Mouse (Mus musculus) olfactory bulb, adult 2 months (tissue): ENCODE measurements around the gene Hc. TPM values are rescaled to one million over a fixed set of nuclear protein-coding genes. Genes with fewer than 3 reads are reported as not detected.

Experiments
- H3K27ac ChIP-seq: fragments of 200-500 bp; 2 replicates; pipeline ENCODE4 v1.5.1; 2012; ENCODE audit warnings: low read depth, low read length; ENCODE audit not compliant: insufficient read depth
- H3K4me1 ChIP-seq: fragments of 200-500 bp; 2 replicates; pipeline ENCODE4 v1.6.1; 2012; ENCODE audit warnings: low read length; ENCODE audit not compliant: control insufficient read depth, insufficient read depth
- H3K4me3 ChIP-seq: fragments of 200-500 bp; 2 replicates; pipeline ENCODE4 v1.5.1; 2012; ENCODE audit warnings: mild to moderate bottlenecking, low read depth, low read length, moderate library complexity; ENCODE audit not compliant: insufficient read depth
- CTCF ChIP-seq: fragments of 200-500 bp; IDR thresholded peaks from 2 replicates; pipeline ENCODE4 v1.5.1; 2012; ENCODE audit warnings: low read depth, mild to moderate bottlenecking, low read length, moderate library complexity; ENCODE audit not compliant: insufficient read depth
- POLR2A ChIP-seq: fragments of 200-500 bp; IDR thresholded peaks from 2 replicates; pipeline ENCODE4 v1.6.1; 2012; ENCODE audit warnings: mild to moderate bottlenecking, low read depth, low read length, moderate library complexity; ENCODE audit not compliant: insufficient read depth
- WGBS: fragments of 180-500 bp; shearing (Covaris S2); methylation state at CpG from one replicate; pipeline ENCODE4 v1.1.7; 2018; 5-methylcytosine and 5-hydroxymethylcytosine counted together
- polyA plus RNA-seq: library from polyadenylated mRNA; stranded (reverse); fragments of >200 nt; gene quantifications from 2 replicates; pipeline ENCODE4 v1.2.4, GENCODE M21; 2012; ENCODE audit warnings: low replicate concordance; ENCODE audit not compliant: missing spikeins, insufficient read depth, insufficient read length

The Hc gene
- polyA plus RNA-seq, 1 experiment = not detected

DNA sequence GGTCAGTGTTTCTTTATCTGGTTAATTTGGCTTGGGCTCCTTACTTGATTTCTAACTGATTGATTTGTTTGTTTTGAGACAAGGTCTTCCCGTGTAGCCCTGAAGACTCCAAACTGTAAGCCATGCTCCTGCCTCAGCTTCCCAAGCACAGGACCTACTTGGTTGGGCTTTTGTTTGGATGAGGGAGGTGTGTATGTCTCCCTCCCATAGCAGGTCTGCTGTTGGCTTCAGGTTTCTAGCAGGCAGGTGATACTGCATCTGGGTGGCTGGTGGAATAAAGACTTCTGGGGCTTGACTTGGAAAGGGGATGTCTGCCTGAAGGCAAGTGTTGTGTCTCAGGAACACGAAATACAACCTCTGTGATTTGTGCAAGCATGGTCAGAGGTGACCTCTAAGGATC is 99.0 kb downstream of the Hc start:
- Histone ChIP-seq H3K27ac (no peak overlapping the region), H3K4me1 (peaks cover 13% of the 10 kb centered on the region), H3K4me3 (no peak overlapping the region)
- TF ChIP-seq CTCF (no peak), POLR2A (no peak)
- WGBS = 78% methylated on average over 2 of the region's 2 CpGs

DNA sequence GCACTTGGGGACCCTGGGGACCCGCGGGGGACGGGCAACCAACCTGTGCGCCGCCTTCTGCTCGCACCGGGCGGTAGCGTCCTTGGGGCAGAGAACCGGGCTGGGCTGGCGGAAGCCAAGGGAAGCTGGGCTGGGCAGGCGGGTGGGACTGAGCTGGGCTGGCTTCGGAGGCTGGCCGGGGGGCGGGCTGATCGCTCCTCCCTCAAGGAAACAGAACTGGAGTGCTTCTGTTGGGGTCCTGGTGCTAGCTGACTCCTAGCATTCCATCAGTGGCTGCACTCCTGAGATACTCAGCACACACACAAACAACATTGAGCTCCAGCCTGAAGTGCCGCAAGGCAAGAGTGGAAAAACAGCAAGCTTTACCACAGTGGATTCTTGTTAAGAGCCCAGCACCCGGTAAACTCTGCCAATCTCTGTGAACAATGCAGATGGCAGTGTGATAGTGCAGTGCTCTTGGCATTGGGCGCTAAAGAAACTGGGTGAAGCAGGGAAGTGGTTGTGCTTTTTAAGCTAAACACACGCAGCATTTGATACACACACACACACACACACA is 99.7 kb downstream of the Hc start, which contains the start of gene Traf1:
Gene Traf1 (minus strand): TSS at position 292 of the 556 bp plus-strand sequence.
- Histone ChIP-seq H3K4me3 (peak within 1 kb of the TSS; percentile 15), H3K4me1 (peaks cover 13% of the 10 kb centered on the region), H3K27ac (no peak within 1 kb of the TSS)
- 11% methylated on average over 20 of the region's 20 CpGs for WGBS
- TF ChIP-seq POLR2A (no peak), CTCF (no peak)

DNA sequence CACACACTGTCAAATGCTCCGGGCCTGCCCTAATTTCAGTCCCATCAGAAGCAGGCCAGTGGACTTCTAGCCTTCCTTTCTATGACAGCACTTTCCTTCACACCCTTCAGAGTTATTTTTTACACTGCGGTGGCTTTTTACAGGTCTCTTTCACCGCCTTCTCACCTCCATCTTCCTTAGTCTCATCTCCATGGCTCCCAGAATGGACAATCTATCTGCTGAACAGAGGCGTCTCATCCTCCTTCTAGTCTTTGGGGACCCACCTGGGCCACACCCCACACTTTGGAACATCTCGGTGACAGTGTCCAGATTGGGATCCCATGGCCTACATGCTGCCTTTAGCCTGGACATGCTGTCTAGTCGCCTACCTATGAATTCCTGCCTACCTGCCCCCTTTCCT is 100.3 kb downstream of the Hc start:
- WGBS = 62% methylated on average over 6 of the region's 6 CpGs
- Histone ChIP-seq H3K27ac (no peak overlapping the region), H3K4me3 (peak overlapping the region; percentile 15), H3K4me1 (peaks cover 13% of the 10 kb centered on the region)
- TF ChIP-seq CTCF (no peak), POLR2A (no peak)

DNA sequence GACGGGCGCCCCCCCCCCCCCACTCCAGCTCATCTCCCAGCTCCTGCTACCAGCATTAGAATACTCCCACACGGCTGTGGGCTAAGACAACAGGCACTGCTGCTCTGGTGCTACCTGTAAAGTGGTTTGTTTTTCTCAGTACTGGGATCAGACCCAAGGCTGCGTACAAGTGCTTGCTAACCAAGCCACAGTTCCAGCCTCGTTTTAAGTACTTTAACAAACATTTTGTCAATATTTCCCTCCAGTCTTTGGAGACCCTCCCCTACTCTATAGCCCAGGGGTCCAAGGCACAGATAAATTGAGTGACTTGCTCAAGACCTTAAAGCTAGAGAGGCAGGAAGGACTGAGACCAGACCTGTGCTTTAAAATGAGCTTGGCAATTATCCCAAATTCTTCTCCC is 100.8 kb downstream of the Hc start:
- TF ChIP-seq POLR2A (no peak), CTCF (no peak)
- peaks cover 9% of the 10 kb centered on the region for H3K4me1 ChIP-seq
- WGBS = 65% methylated on average over 5 of the region's 5 CpGs
- no peak overlapping the region for H3K4me3 ChIP-seq
- H3K27ac ChIP-seq = no peak overlapping the region

GRCm38 (mm10) chr2:34958582-34958981 is 102.7 kb downstream of the Hc start:
- 91% methylated on average over 7 of the region's 7 CpGs for WGBS
- TF ChIP-seq CTCF (no peak), POLR2A (no peak)
- peaks cover 7% of the 10 kb centered on the region for H3K4me1 ChIP-seq
- no peak overlapping the region for H3K27ac ChIP-seq
- no peak overlapping the region for H3K4me3 ChIP-seq

DNA sequence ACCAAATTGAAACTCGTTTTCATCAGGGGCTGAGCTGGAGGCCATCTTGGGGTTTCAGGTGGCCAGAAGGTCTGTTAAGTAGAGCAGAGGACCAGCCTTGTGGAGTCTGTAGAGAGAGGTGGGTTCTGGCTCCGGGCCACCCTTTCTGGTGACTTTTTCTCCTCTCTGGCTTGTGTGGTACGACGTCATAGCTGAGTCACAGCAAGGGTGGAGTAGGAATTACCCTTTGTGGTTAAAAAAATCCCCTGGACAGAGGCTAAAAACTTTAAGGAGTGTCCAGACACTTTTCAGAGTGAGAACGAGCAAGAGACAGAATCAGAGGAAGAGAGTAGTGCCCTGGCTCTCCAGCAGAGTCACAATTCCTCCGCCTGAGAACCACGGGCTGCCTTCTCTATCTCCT is 103.2 kb downstream of the Hc start:
- Histone ChIP-seq H3K27ac (no peak overlapping the region), H3K4me3 (no peak overlapping the region), H3K4me1 (peaks cover 7% of the 10 kb centered on the region)
- TF ChIP-seq POLR2A (no peak), CTCF (no peak)
- 83% methylated on average over 7 of the region's 7 CpGs for WGBS

DNA sequence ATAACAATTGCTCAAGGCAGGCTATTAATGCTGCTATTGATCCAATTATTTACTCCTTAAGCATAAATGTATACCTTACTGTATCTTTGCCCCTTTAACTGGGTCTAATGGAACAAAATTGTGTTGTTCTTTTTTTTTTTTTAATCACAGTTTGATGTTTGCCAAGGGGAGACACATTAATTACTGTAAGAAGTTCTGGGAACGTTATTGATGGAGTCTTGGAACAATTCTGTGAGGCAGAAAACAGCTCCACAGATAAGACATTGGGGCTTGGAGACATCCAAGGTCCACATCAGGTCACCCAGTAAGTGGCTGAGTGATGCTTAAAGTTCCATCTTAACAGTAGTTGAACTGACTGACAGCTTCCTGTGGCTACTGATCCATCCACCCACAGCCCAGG is 103.8 kb downstream of the Hc start:
- Histone ChIP-seq H3K4me1 (peaks cover 7% of the 10 kb centered on the region), H3K4me3 (no peak overlapping the region), H3K27ac (no peak overlapping the region)
- TF ChIP-seq CTCF = no peak
- TF ChIP-seq POLR2A = no peak
- WGBS = 61% methylated on average over 1 of the region's 1 CpGs

DNA sequence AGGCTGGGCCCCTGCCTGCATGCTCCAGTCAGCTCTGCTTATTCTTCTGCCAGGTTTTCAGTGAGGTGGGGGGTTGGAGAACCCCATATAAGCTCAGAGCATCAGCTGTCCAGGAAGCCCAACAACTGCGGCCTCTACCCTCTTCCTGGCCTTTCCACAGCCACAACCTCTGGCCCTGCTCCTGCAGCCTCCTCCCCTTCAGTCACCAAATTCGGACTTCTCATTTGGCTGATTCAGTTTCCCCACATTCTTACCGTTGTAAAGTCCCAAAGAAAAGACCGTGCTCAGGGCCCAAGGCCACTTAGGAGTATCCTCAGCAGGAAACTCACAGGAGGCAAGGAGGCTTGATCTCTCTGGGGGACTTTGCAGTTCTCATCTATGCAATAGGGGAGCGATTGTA is 104.3 kb downstream of the Hc start:
- Histone ChIP-seq H3K27ac (no peak overlapping the region), H3K4me3 (no peak overlapping the region), H3K4me1 (peaks cover 7% of the 10 kb centered on the region)
- no peak for TF ChIP-seq POLR2A
- no peak for TF ChIP-seq CTCF
- 58% methylated on average over 5 of the region's 5 CpGs for WGBS

DNA sequence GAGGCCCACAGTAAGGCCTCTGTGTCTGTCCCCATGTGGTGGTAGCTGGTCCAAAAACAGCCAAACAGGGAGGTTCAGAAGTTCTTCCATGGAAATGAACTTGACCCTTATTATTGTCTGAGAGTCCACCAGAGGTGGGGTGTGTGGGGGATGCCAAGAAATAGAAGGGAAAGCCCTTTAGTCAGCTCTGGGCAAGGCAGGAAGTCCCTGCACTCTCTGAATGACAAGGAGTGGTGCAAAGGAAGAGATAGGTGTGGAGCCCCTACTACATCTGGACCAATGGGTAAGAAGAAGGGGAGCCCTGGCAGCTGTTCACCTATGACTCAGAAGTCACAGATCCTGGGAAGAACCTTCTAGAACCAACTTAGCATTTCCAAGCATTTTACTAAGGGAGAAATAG is 106.9 kb downstream of the Hc start:
- H3K27ac ChIP-seq = no peak overlapping the region

More for the DNA sequence above, 106.9 kb downstream of the Hc start:
- no peak for TF ChIP-seq CTCF
- no peak for TF ChIP-seq POLR2A
- Histone ChIP-seq H3K4me1 (no peaks in the 10 kb centered on the region), H3K4me3 (no peak overlapping the region)
